In genomic region chr2:101649114-101649671, GRCm38 (mm10) we compare ENCODE assay signal across 9 mouse cellular contexts. TPM values are rescaled to one million over a fixed set of nuclear protein-coding genes. Genes with fewer than 3 reads are reported as not detected.
DNase-seq lines count a peak whose midpoint lies in the region; ATAC-seq and TF ChIP-seq lines count a peak whose summit lies in the region.
"Had no signal": no experiment of that assay in that cellular context is flagged by ENCODE, and none has a peak within 500 bp of the region (broad histone marks: within the 10 kb centered on the region; RNA-seq: fewer than 3 reads in every experiment).

Gene Rag1, minus strand, starts transcription at chr2:101649501.
Gene B230118H07Rik, minus strand, starts transcription at chr2:101649532.

- no peak within 1 kb of the TSS for H3K4me2 ChIP-seq in heart, embryonic 11.5 days
- H3K4me2 ChIP-seq in embryonic facial prominence, embryonic 12.5 days (replicated peaks): peak within 1 kb of the TSS; percentile 27
- H3K4me2 ChIP-seq in midbrain, postnatal 0 days (ENCODE audit: low read depth, low read length, poor library complexity, severe bottlenecking): no peak within 1 kb of the TSS

- H3K9me3 ChIP-seq in heart, embryonic 11.5 days (replicated peaks; ENCODE audit: control insufficient read depth, low read length): no peaks in the 10 kb centered on the region
- no peaks in the 10 kb centered on the region for H3K9me3 ChIP-seq in embryonic facial prominence, embryonic 12.5 days
- H3K9me3 ChIP-seq in midbrain, postnatal 0 days (ENCODE audit: low read length): no peaks in the 10 kb centered on the region

- TF ChIP-seq CTCF in midbrain, postnatal 0 days (IDR thresholded peaks at IDR 0.05): no peak

- no peaks in the 10 kb centered on the region for H3K4me1 ChIP-seq in heart, embryonic 11.5 days (ENCODE audit: control insufficient read depth, insufficient read depth, low read length)
- H3K4me1 ChIP-seq in embryonic facial prominence, embryonic 12.5 days: peaks cover 11% of the 10 kb centered on the region; the same call in 1 of the 2 replicates
- no peaks in the 10 kb centered on the region for H3K4me1 ChIP-seq in midbrain, postnatal 0 days (ENCODE audit: insufficient read depth, low read length)

- intact Hi-C loops in heart, postnatal 14 days (cut with DNase I): no loop called here

- 36% methylated on average over 8 of the region's 8 CpGs for WGBS in heart, embryonic 11.5 days (ENCODE audit: insufficient replicate concordance)
- 20% methylated on average over 8 of the region's 8 CpGs for WGBS in embryonic facial prominence, embryonic 12.5 days
- 32% methylated on average over 8 of the region's 8 CpGs for WGBS in midbrain, postnatal 0 days

- H3K36me3 ChIP-seq in heart, embryonic 11.5 days (ENCODE audit: control insufficient read depth, insufficient read depth, low read length): no peaks in the 10 kb centered on the region
- no peaks in the 10 kb centered on the region for H3K36me3 ChIP-seq in embryonic facial prominence, embryonic 12.5 days
- no peaks in the 10 kb centered on the region for H3K36me3 ChIP-seq in midbrain, postnatal 0 days (ENCODE audit: insufficient read depth, low read length)

- no peak for ATAC-seq in heart, embryonic 11.5 days (replicated peaks; ENCODE audit: insufficient number of reproducible peaks, low FRiP score, low TSS enrichment)
- ATAC-seq in embryonic facial prominence, embryonic 12.5 days (ENCODE audit: insufficient number of reproducible peaks, insufficient read depth, low FRiP score, low TSS enrichment): 0 out of 2 replicates have a peak, but pooled peaks have one; percentile 56
- ATAC-seq in midbrain, postnatal 0 days (ENCODE audit: low FRiP score): no peak

- H3K27me3 ChIP-seq in heart, embryonic 11.5 days (ENCODE audit: control insufficient read depth, insufficient read depth, low read length): no peaks in the 10 kb centered on the region
- no peaks in the 10 kb centered on the region for H3K27me3 ChIP-seq in embryonic facial prominence, embryonic 12.5 days
- no peaks in the 10 kb centered on the region for H3K27me3 ChIP-seq in midbrain, postnatal 0 days (ENCODE audit: insufficient read depth, low read length)

- no peak within 1 kb of the TSS for H3K4me3 ChIP-seq in heart, embryonic 11.5 days (ENCODE audit: low read depth, low read length)
- no peak within 1 kb of the TSS for H3K4me3 ChIP-seq in embryonic facial prominence, embryonic 12.5 days
- no peak within 1 kb of the TSS for H3K4me3 ChIP-seq in midbrain, postnatal 0 days (ENCODE audit: low read depth, low read length)

- H3K27ac ChIP-seq in heart, embryonic 11.5 days (ENCODE audit: low read depth, low read length): no peak within 1 kb of the TSS
- H3K27ac ChIP-seq in embryonic facial prominence, embryonic 12.5 days: peak within 1 kb of the TSS; percentile 17
- no peak within 1 kb of the TSS for H3K27ac ChIP-seq in midbrain, postnatal 0 days (ENCODE audit: low read depth, low read length)

- no peak within 1 kb of the TSS for H3K9ac ChIP-seq in heart, embryonic 11.5 days (ENCODE audit: low read depth, low read length)
- no peak within 1 kb of the TSS for H3K9ac ChIP-seq in embryonic facial prominence, embryonic 12.5 days
- no peak within 1 kb of the TSS for H3K9ac ChIP-seq in midbrain, postnatal 0 days (replicated peaks; ENCODE audit: low read length, poor library complexity, severe bottlenecking)

- DNase-seq in heart, postnatal 14 days: no peak
- peak; percentile 89 for DNase-seq in cerebellum, adult 11-12 months
- DNase-seq in midbrain, postnatal 0 days (ENCODE audit: low spot score): peak; percentile 43
- DNase-seq in urinary bladder, postnatal 36 days (ENCODE audit: low spot score in 2 of 2): no peak
- no peak for DNase-seq in testis, postnatal 14 days (ENCODE audit: low spot score)
- DNase-seq in right cerebral cortex, postnatal 14 days: no peak
- DNase-seq: gastrocnemius, postnatal 14 days had no signal

RNA-seq across cellular contexts. Expression of gene Rag1, which starts in this region (rescaled TPM):
- 10 to 100 TPM in 1 of 2 experiments, 1 to 10 TPM in 1; 1.1 to 29.2 TPM for total RNA-seq in heart, postnatal 14 days (2021)
- 0.14 TPM in 1 of 2 replicates, not detected in the other for polyA plus RNA-seq in heart, embryonic 11.5 days (2014; fragmentation: Nextera tagmentation; extraction: Ambion mirVana)
- polyA plus RNA-seq in embryonic facial prominence, embryonic 12.5 days (2016; fragmentation: Nextera tagmentation; extraction: Ambion mirVana): 0.60 and 0.81 TPM in 2 replicates
- total RNA-seq in midbrain, postnatal 0 days (2014; rRNA removed): 0.27 and 0.42 TPM in 2 replicates
- 0.04 TPM in 2 replicates for polyA plus RNA-seq in midbrain, postnatal 0 days (2015; fragmentation: Nextera tagmentation; extraction: Ambion mirVana)

RNA-seq across cellular contexts. Expression of gene B230118H07Rik, which starts in this region (rescaled TPM):
- total RNA-seq in heart, postnatal 14 days (2021): 10 to 100 TPM; 69.2 to 69.8 TPM
- polyA plus RNA-seq in heart, embryonic 11.5 days (2014; fragmentation: Nextera tagmentation; extraction: Ambion mirVana): 44.9 and 47.2 TPM in 2 replicates
- 59.3 and 59.9 TPM in 2 replicates for polyA plus RNA-seq in embryonic facial prominence, embryonic 12.5 days (2016; fragmentation: Nextera tagmentation; extraction: Ambion mirVana)
- total RNA-seq in midbrain, postnatal 0 days (2014; rRNA removed): 18.2 and 21.4 TPM in 2 replicates
- 50.7 and 51.5 TPM in 2 replicates for polyA plus RNA-seq in midbrain, postnatal 0 days (2015; fragmentation: Nextera tagmentation; extraction: Ambion mirVana)

Comparison
In these comparisons a context has a peak if more than half of its experiments do, and no peak if none do; other contexts are left out.
1. DNase-seq: peak in cerebellum, adult 11-12 months (single experiment) and midbrain, postnatal 0 days (single experiment); none in heart, postnatal 14 days (0 of 2), urinary bladder, postnatal 36 days (0 of 2), testis, postnatal 14 days (single experiment) and right cerebral cortex, postnatal 14 days (single experiment).